Mouse (Mus musculus): Measurements from ENCODE around the gene Dnah10.

DNA sequence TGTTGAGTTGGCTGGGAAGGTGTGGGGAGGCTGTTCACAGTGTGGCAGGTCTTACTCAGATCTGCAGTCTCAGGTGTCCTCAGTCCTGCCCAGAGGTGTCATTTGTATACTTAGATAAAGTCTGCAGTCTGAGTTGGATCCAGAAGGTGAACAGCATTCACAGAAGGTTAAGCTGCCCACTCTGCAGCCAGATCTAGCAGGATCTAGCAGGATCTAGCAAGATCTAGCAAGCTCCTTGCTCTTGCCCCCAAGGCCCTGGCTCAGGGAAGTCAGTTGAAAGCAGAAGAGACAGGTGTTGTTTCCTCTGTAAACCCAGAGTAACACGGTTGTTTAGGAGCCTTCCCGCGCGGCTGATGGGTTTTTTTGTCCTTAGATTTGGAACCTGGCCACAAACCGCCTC is 11.1 kb upstream of the Dnah10 start:
- TF ChIP-seq CTCF (IDR thresholded peaks at IDR 0.05; ENCODE audit: low read depth, low read length) (no peak), POLR2A (IDR thresholded peaks at IDR 0.05; ENCODE audit: borderline replicate concordance, low read depth, low read length) (no peak)

All from bone marrow macrophage, adult 2 months (primary cell).